Mouse (Mus musculus): ENCODE data around the gene Teddm2. TPM values are rescaled to one million over a fixed set of nuclear protein-coding genes. Genes with fewer than 3 reads are reported as not detected.

The Teddm2 gene
- polyA plus RNA-seq, 1 experiment from 2014 or later, result 0.51 TPM

- Histone ChIP-seq H3K27me3 (ENCODE audit: control insufficient read depth, insufficient read depth, low read length) (no peaks in the 10 kb centered on the region), H3K36me3 (ENCODE audit: control insufficient read depth, insufficient read depth, low read length) (no peaks in the 10 kb centered on the region), H3K4me1 (replicated peaks; ENCODE audit: control insufficient read depth, insufficient read depth, low read length) (no peaks in the 10 kb centered on the region), H3K4me2 (replicated peaks; ENCODE audit: low read depth, low read length) (no peak overlapping the region), H3K9ac (ENCODE audit: low read depth, low read length) (no peak overlapping the region), H3K9me3 (ENCODE audit: control insufficient read depth, low read length) (no peaks in the 10 kb centered on the region), H3K4me3 (ENCODE audit: low read depth, low read length) (no peak overlapping the region), H3K27ac (ENCODE audit: low read depth, low read length) (no peak overlapping the region)
- WGBS, result 86% methylated on average over 4 of the region's 4 CpGs
- no peak for DNase-seq (ENCODE audit: low spot score)
- no peak for ATAC-seq (ENCODE audit: low FRiP score)
Measured at GRCm38 (mm10) chr1:153830746-153831145, 69.3 kb downstream of the Teddm2 start.

- ATAC-seq (ENCODE audit: low FRiP score) (no peak), DNase-seq (ENCODE audit: low spot score) (no peak)
- H3K4me3 ChIP-seq (ENCODE audit: low read depth, low read length), result no peak overlapping the region
- H3K9ac ChIP-seq (ENCODE audit: low read depth, low read length), result no peak overlapping the region
- H3K27me3 ChIP-seq (ENCODE audit: control insufficient read depth, insufficient read depth, low read length), result no peaks in the 10 kb centered on the region
- no peaks in the 10 kb centered on the region for H3K9me3 ChIP-seq (ENCODE audit: control insufficient read depth, low read length)
- no peaks in the 10 kb centered on the region for H3K36me3 ChIP-seq (ENCODE audit: control insufficient read depth, insufficient read depth, low read length)
- no peak overlapping the region for H3K27ac ChIP-seq (ENCODE audit: low read depth, low read length)
- H3K4me2 ChIP-seq (replicated peaks; ENCODE audit: low read depth, low read length), result no peak overlapping the region
- H3K4me1 ChIP-seq (replicated peaks; ENCODE audit: control insufficient read depth, insufficient read depth, low read length), result no peaks in the 10 kb centered on the region
- 83% methylated on average over 3 of the region's 3 CpGs for WGBS
Measured at GRCm38 (mm10) chr1:153820216-153820615, 79.8 kb downstream of the Teddm2 start.

GRCm38 (mm10) chr1:153814278-153814677, 85.8 kb downstream of the Teddm2 start:
- no peak for DNase-seq (ENCODE audit: low spot score)
- no peaks in the 10 kb centered on the region for H3K4me1 ChIP-seq (replicated peaks; ENCODE audit: control insufficient read depth, insufficient read depth, low read length)
- no peak for ATAC-seq (ENCODE audit: low FRiP score)
- no peaks in the 10 kb centered on the region for H3K9me3 ChIP-seq (ENCODE audit: control insufficient read depth, low read length)
- H3K4me3 ChIP-seq (ENCODE audit: low read depth, low read length), result no peak overlapping the region
- WGBS, result 75% methylated on average over 2 of the region's 2 CpGs
- no peaks in the 10 kb centered on the region for H3K36me3 ChIP-seq (ENCODE audit: control insufficient read depth, insufficient read depth, low read length)
- no peaks in the 10 kb centered on the region for H3K27me3 ChIP-seq (ENCODE audit: control insufficient read depth, insufficient read depth, low read length)
- H3K9ac ChIP-seq (ENCODE audit: low read depth, low read length), result no peak overlapping the region
- no peak overlapping the region for H3K27ac ChIP-seq (ENCODE audit: low read depth, low read length)
- H3K4me2 ChIP-seq (replicated peaks; ENCODE audit: low read depth, low read length), result no peak overlapping the region

DNA sequence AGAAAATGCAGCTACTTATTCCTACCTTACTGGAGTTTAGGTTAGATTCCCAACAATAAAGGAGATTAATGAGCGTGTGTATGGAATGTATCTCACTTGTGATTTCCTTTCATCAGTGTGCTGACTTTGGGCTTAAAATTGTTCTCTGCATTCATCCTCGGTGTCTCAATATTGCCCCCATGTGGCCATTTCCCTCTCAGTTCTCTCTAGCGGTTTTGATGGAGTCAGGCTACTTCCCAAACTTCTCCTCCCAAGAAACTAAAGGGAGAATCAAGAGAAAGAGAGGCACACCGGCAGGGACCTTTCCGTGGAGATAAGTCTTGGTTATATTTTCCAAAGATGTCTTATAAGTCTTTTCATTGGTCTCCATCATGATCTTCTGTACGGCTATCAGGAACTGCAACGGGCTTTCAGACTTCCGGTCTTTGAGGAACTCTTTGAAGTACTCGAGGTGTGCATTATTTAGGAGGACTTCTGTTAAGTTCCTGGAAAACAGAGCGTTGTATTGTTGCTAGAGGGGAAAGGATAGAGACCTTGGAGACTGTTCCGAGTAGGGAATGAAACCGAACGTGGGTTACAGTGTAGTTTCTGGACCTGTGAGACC, 92.5 kb downstream of the Teddm2 start:
- DNase-seq (ENCODE audit: low spot score) (peak; percentile 73), ATAC-seq (ENCODE audit: low FRiP score) (no peak)

GRCm38 (mm10) chr1:153803530-153803929, 96.5 kb downstream of the Teddm2 start:
- Histone ChIP-seq H3K36me3 (ENCODE audit: control insufficient read depth, insufficient read depth, low read length) (no peaks in the 10 kb centered on the region), H3K4me3 (ENCODE audit: low read depth, low read length) (no peak overlapping the region), H3K4me1 (replicated peaks; ENCODE audit: control insufficient read depth, insufficient read depth, low read length) (no peaks in the 10 kb centered on the region), H3K27me3 (ENCODE audit: control insufficient read depth, insufficient read depth, low read length) (no peaks in the 10 kb centered on the region), H3K9ac (ENCODE audit: low read depth, low read length) (no peak overlapping the region), H3K4me2 (replicated peaks; ENCODE audit: low read depth, low read length) (no peak overlapping the region), H3K9me3 (ENCODE audit: control insufficient read depth, low read length) (no peaks in the 10 kb centered on the region), H3K27ac (ENCODE audit: low read depth, low read length) (no peak overlapping the region)
- DNase-seq (ENCODE audit: low spot score), result no peak
- WGBS, result 81% methylated on average over 8 of the region's 8 CpGs
- no peak for ATAC-seq (ENCODE audit: low FRiP score)

More for the DNA sequence above, 92.5 kb downstream of the Teddm2 start:
- H3K4me1 ChIP-seq (replicated peaks; ENCODE audit: control insufficient read depth, insufficient read depth, low read length), result no peaks in the 10 kb centered on the region
- H3K27me3 ChIP-seq (ENCODE audit: control insufficient read depth, insufficient read depth, low read length), result no peaks in the 10 kb centered on the region
- no peak overlapping the region for H3K4me3 ChIP-seq (ENCODE audit: low read depth, low read length)
- H3K9ac ChIP-seq (ENCODE audit: low read depth, low read length), result no peak overlapping the region
- no peaks in the 10 kb centered on the region for H3K9me3 ChIP-seq (ENCODE audit: control insufficient read depth, low read length)
- H3K4me2 ChIP-seq (replicated peaks; ENCODE audit: low read depth, low read length), result no peak overlapping the region
- no peaks in the 10 kb centered on the region for H3K36me3 ChIP-seq (ENCODE audit: control insufficient read depth, insufficient read depth, low read length)
- WGBS, result 55% methylated on average over 13 of the region's 13 CpGs
- no peak overlapping the region for H3K27ac ChIP-seq (ENCODE audit: low read depth, low read length)

- Histone ChIP-seq H3K27ac (ENCODE audit: low read depth, low read length) (no peak overlapping the region), H3K9ac (ENCODE audit: low read depth, low read length) (no peak overlapping the region), H3K4me3 (ENCODE audit: low read depth, low read length) (no peak overlapping the region), H3K36me3 (ENCODE audit: control insufficient read depth, insufficient read depth, low read length) (no peaks in the 10 kb centered on the region), H3K4me1 (replicated peaks; ENCODE audit: control insufficient read depth, insufficient read depth, low read length) (no peaks in the 10 kb centered on the region), H3K9me3 (ENCODE audit: control insufficient read depth, low read length) (no peaks in the 10 kb centered on the region), H3K4me2 (replicated peaks; ENCODE audit: low read depth, low read length) (no peak overlapping the region), H3K27me3 (ENCODE audit: control insufficient read depth, insufficient read depth, low read length) (no peaks in the 10 kb centered on the region)
- WGBS, result 86% methylated on average over 7 of the region's 7 CpGs
- ATAC-seq (ENCODE audit: low FRiP score), result no peak
- DNase-seq (ENCODE audit: low spot score), result no peak
Measured at GRCm38 (mm10) chr1:153802691-153803090, 97.3 kb downstream of the Teddm2 start.

Other genes starting within 250 kb of the Teddm2 start
- gene Rgs8, start 247.2 kb downstream of the Teddm2 start, polyA plus RNA-seq (2014; fragmentation: Nextera tagmentation; extraction: Ambion mirVana), result 5.8 and 7.9 TPM in 2 replicates
- 7.8 and 11.0 TPM in 2 replicates for gene Rgs16, start 159.9 kb downstream of the Teddm2 start, polyA plus RNA-seq (2014; fragmentation: Nextera tagmentation; extraction: Ambion mirVana)
- gene Rnasel, start 150.8 kb downstream of the Teddm2 start, polyA plus RNA-seq (2014; fragmentation: Nextera tagmentation; extraction: Ambion mirVana), result 31.4 and 40.3 TPM in 2 replicates
- gene Rgsl1, start 56.1 kb downstream of the Teddm2 start, polyA plus RNA-seq (2014; fragmentation: Nextera tagmentation; extraction: Ambion mirVana), result 0.08 TPM in 1 of 2 replicates, not detected in the other
- gene Teddm1b, start 25.9 kb downstream of the Teddm2 start, polyA plus RNA-seq (2014; fragmentation: Nextera tagmentation; extraction: Ambion mirVana), result 0.31 and 0.33 TPM in 2 replicates
- gene Teddm1a, start 8.5 kb downstream of the Teddm2 start, polyA plus RNA-seq (2014; fragmentation: Nextera tagmentation; extraction: Ambion mirVana), result 0.15 TPM in 1 of 2 replicates, not detected in the other
- 130 and 143 TPM in 2 replicates for gene Glul, start 284 bp downstream of the Teddm2 start, polyA plus RNA-seq (2014; fragmentation: Nextera tagmentation; extraction: Ambion mirVana)